Mouse (Mus musculus): ENCODE data around the gene Zkscan6. TPM values are rescaled to one million over a fixed set of nuclear protein-coding genes. Genes with fewer than 3 reads are reported as not detected.

The Zkscan6 gene
- polyA plus RNA-seq (2015; fragmentation: Nextera tagmentation; extraction: Ambion mirVana), result 14.1 and 14.8 TPM in 2 replicates

DNA sequence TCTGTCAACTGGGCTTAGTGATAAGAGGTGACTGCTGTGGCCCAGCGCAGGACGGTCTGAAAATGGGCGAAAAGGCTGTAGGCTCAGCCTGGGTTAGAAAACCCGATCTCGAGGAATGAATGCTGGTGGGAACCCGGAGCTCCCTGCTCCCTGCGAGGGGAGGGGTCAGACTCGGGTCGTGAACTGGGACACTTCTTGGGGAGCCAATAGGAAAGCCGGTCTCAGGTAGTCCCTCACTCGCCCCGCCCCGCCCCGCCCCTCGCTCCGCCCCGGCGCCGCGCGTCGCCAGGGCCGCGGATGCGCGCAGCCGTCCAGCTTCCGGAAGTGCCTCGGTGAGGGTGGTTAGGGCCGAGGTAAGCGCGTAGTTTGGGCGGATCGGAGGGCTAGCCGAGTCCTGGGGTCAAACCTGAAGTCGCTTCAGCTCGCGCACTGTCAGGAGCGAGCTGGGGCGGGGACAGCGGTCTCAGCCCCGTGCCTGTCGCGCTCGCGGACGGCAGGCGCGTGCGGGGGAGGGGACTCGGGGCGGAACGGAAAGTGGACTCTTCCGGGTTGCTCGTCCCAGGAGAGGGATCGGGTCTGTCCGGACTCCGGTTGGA, at the start of gene Zkscan6:
TSS of gene Zkscan6 (plus strand) at position 267 of the 596 bp plus-strand sequence.
- Histone ChIP-seq H3K4me3 (replicated peaks) (peak within 1 kb of the TSS; percentile 72), H3K36me3 (no peaks in the 10 kb centered on the region), H3K9ac (peak within 1 kb of the TSS; percentile 60), H3K27me3 (no peaks in the 10 kb centered on the region), H3K4me1 (peaks cover 13% of the 10 kb centered on the region), H3K4me2 (replicated peaks) (peak within 1 kb of the TSS; percentile 88), H3K9me3 (replicated peaks) (no peaks in the 10 kb centered on the region), H3K27ac (replicated peaks) (peak within 1 kb of the TSS; percentile 73)
- peak; percentile 97 for ATAC-seq (ENCODE audit: insufficient number of reproducible peaks, low FRiP score, low TSS enrichment, low read depth)
- WGBS, result under 1% methylated on average over 58 of the region's 58 CpGs

DNA sequence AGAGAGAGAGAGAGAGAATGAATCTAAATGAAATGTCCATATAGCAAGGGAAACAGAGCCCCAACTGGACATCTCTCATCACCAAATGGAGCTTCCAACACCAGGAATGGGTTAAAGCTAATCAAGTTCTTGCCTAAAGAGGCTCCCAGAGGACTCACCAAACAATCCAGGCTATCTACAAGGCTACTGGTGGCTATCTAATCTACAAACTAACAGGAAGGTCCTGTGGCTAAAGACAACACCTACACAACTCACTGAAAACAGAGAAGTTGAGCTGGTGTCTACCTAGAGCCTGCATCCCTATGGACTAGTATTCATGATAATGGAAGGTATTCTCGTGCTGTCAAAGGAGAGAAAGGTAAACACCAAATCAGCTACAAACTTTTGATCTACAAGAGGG, 47.6 kb upstream of the Zkscan6 start:
- no peak overlapping the region for H3K27ac ChIP-seq (replicated peaks)
- 79% methylated on average over 1 of the region's 1 CpGs for WGBS
- no peaks in the 10 kb centered on the region for H3K4me1 ChIP-seq
- H3K9ac ChIP-seq, result no peak overlapping the region
- H3K9me3 ChIP-seq (replicated peaks), result no peaks in the 10 kb centered on the region
- no peak overlapping the region for H3K4me2 ChIP-seq (replicated peaks)
- no peaks in the 10 kb centered on the region for H3K36me3 ChIP-seq
- H3K27me3 ChIP-seq, result no peaks in the 10 kb centered on the region
- H3K4me3 ChIP-seq (replicated peaks), result no peak overlapping the region
- no peak for ATAC-seq (ENCODE audit: insufficient number of reproducible peaks, low FRiP score, low TSS enrichment, low read depth)

DNA sequence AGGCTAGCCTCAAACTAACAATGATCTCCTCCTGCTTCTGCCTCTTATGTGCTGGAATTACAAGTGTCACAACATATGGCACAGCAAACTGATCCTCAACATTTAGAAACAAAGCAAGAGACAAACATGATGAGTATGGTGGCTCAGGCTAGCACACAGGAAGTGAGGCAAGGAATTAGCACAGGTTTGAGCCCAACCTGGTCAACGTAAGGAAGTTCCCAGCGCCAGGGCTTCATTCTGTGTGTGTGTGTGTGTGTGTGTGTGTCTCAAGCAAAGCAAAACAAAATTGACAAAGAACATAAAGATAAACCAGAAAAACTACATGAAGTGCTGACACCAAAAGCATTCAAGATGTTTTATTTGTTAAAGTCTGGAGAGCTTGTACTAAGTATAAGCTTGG, 46.1 kb upstream of the Zkscan6 start:
- no peaks in the 10 kb centered on the region for H3K9me3 ChIP-seq (replicated peaks)
- WGBS, result 95% methylated on average over 2 of the region's 2 CpGs
- no peak overlapping the region for H3K4me2 ChIP-seq (replicated peaks)
- no peak for ATAC-seq (ENCODE audit: insufficient number of reproducible peaks, low FRiP score, low TSS enrichment, low read depth)
- no peaks in the 10 kb centered on the region for H3K36me3 ChIP-seq
- no peaks in the 10 kb centered on the region for H3K27me3 ChIP-seq
- no peaks in the 10 kb centered on the region for H3K4me1 ChIP-seq
- no peak overlapping the region for H3K27ac ChIP-seq (replicated peaks)
- H3K9ac ChIP-seq, result no peak overlapping the region
- H3K4me3 ChIP-seq (replicated peaks), result no peak overlapping the region

DNA sequence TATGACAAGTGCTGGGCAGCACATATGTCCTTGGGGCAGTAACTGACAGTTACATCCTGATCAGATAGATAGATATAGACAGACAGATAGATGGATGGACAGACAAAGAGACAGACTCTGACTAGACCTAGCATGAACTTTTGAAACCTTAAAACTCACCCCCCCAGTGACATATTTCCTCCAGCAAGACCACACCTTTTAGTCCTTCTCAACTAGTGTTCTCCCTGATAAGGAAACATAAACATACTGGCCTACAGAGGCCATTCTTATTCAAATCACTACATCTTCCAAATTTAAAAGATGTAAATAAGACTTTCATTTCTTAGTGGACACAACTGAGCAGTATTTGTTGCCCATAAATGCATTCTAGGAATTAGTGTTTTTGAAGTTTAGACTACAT, 38.5 kb upstream of the Zkscan6 start:
- Histone ChIP-seq H3K4me1 (no peaks in the 10 kb centered on the region), H3K27ac (replicated peaks) (no peak overlapping the region), H3K36me3 (no peaks in the 10 kb centered on the region), H3K9me3 (replicated peaks) (no peaks in the 10 kb centered on the region), H3K9ac (no peak overlapping the region), H3K27me3 (no peaks in the 10 kb centered on the region), H3K4me3 (replicated peaks) (no peak overlapping the region), H3K4me2 (replicated peaks) (no peak overlapping the region)
- no peak for ATAC-seq (ENCODE audit: insufficient number of reproducible peaks, low FRiP score, low TSS enrichment, low read depth)

DNA sequence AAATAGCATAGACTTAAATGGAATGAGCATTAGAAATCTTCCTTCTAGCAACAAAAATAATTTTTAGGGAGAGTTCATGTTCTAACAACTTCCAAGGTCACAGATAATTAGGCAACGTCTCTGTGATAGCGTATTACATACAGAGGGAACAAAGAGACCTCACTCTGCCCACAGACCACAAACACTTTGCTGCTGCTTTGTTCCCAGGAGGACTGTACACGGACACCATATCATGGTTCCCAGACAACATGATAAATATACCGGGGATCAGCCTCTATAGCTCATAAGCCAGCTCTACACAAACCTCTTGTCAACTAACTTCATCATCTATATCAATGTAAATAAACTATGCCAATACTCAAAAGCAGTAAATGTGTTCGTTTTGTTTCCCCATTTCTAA, 37.0 kb upstream of the Zkscan6 start:
- Histone ChIP-seq H3K4me2 (replicated peaks) (no peak overlapping the region), H3K27me3 (no peaks in the 10 kb centered on the region), H3K36me3 (no peaks in the 10 kb centered on the region), H3K27ac (replicated peaks) (no peak overlapping the region), H3K9me3 (replicated peaks) (no peaks in the 10 kb centered on the region), H3K9ac (no peak overlapping the region), H3K4me1 (no peaks in the 10 kb centered on the region), H3K4me3 (replicated peaks) (no peak overlapping the region)
- WGBS, result 66% methylated on average over 5 of the region's 5 CpGs
- no peak for ATAC-seq (ENCODE audit: insufficient number of reproducible peaks, low FRiP score, low TSS enrichment, low read depth)

DNA sequence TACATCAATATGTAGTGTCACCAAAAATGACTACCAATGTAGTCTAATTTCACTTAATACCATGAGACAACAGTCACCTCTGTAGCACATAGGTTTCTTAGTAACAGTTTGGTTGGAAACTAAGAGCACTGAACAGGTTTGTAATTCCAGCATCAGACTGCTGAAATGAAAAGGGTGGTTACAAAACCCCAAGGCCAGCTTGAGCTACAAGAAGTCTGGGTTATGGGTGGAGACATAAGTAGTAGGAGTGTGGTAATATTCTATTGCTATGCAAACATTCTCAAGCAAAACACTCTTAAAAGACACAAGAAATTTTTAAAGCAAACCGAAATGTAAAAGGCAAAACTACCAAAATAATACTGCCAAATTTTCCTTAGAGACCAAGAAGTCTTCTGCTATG, 35.4 kb upstream of the Zkscan6 start:
- no peak for ATAC-seq (ENCODE audit: insufficient number of reproducible peaks, low FRiP score, low TSS enrichment, low read depth)
- H3K9me3 ChIP-seq (replicated peaks), result no peaks in the 10 kb centered on the region
- H3K27ac ChIP-seq (replicated peaks), result no peak overlapping the region
- no peaks in the 10 kb centered on the region for H3K36me3 ChIP-seq
- no peak overlapping the region for H3K4me3 ChIP-seq (replicated peaks)
- 81% methylated on average over 1 of the region's 1 CpGs for WGBS
- no peaks in the 10 kb centered on the region for H3K27me3 ChIP-seq
- H3K4me1 ChIP-seq, result no peaks in the 10 kb centered on the region
- no peak overlapping the region for H3K4me2 ChIP-seq (replicated peaks)
- H3K9ac ChIP-seq, result no peak overlapping the region

DNA sequence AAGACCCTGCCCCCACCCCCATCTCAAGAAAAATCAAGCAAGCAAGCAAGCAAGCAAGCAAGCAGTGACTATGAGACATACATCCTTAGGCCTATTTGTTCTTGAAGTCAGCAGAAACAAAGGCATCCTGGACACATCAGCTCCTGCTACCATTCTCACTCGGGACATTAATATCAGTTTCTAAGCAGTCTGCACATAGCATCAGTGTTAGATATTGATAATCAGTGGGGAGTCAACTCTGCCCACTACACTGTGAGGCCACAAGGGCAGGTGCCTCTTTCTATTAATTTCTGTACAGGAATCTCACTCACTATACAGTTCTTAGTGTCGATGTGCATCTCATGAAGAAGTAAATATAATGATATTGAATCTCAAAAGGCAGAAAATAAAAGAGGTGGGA, 33.4 kb upstream of the Zkscan6 start:
- H3K4me3 ChIP-seq (replicated peaks), result no peak overlapping the region
- ATAC-seq (ENCODE audit: insufficient number of reproducible peaks, low FRiP score, low TSS enrichment, low read depth), result no peak
- H3K36me3 ChIP-seq, result no peaks in the 10 kb centered on the region
- 0 out of 2 replicates have a peak, but pooled peaks cover 5% of the 10 kb centered on the region for H3K4me1 ChIP-seq
- H3K27ac ChIP-seq (replicated peaks), result no peak overlapping the region
- WGBS, result 78% methylated on average over 2 of the region's 2 CpGs
- H3K9ac ChIP-seq, result no peak overlapping the region
- no peaks in the 10 kb centered on the region for H3K27me3 ChIP-seq
- H3K9me3 ChIP-seq (replicated peaks), result no peaks in the 10 kb centered on the region
- H3K4me2 ChIP-seq (replicated peaks), result no peak overlapping the region

DNA sequence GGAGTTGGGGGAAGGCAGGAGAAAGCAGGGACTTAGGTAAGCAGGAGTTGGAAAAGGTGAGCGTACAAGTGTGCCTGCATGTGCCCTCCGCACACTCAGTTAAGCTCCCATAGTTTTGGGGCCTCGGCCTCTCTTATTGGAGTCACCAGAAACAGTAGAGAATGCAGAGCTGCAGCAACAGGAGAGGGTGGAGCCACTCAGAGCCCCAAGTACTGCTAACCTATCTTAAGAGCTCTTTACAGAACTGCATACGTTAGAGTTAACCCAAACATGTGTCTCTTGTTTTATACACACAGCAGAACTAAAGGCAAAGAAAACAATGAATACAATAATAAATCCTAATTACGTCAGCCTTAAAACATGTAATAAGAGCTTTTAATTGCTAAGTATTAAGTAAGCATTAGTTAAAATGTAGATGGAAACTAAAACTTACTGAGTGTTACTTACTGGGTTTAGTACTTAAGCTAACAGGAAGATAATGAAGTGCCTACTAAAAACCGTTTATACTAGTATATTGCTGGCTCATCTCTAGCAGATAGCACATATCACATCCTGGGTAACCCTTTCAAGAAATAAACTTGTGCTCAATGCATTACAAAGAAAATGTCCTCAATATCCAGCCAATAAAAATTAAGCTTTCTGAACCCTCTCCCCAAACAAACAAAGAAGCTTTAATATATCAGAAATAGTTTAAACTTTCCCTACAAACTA, 32.9 kb upstream of the Zkscan6 start:
- H3K27ac ChIP-seq (replicated peaks), result no peak overlapping the region
- no peaks in the 10 kb centered on the region for H3K27me3 ChIP-seq
- no peak overlapping the region for H3K9ac ChIP-seq
- H3K4me3 ChIP-seq (replicated peaks), result no peak overlapping the region
- no peaks in the 10 kb centered on the region for H3K9me3 ChIP-seq (replicated peaks)
- WGBS, result 53% methylated on average over 6 of the region's 6 CpGs
- no peaks in the 10 kb centered on the region for H3K36me3 ChIP-seq
- ATAC-seq (ENCODE audit: insufficient number of reproducible peaks, low FRiP score, low TSS enrichment, low read depth), result no peak
- no peak overlapping the region for H3K4me2 ChIP-seq (replicated peaks)
- peaks cover 5% of the 10 kb centered on the region; the same call in 1 of the 2 replicates for H3K4me1 ChIP-seq

DNA sequence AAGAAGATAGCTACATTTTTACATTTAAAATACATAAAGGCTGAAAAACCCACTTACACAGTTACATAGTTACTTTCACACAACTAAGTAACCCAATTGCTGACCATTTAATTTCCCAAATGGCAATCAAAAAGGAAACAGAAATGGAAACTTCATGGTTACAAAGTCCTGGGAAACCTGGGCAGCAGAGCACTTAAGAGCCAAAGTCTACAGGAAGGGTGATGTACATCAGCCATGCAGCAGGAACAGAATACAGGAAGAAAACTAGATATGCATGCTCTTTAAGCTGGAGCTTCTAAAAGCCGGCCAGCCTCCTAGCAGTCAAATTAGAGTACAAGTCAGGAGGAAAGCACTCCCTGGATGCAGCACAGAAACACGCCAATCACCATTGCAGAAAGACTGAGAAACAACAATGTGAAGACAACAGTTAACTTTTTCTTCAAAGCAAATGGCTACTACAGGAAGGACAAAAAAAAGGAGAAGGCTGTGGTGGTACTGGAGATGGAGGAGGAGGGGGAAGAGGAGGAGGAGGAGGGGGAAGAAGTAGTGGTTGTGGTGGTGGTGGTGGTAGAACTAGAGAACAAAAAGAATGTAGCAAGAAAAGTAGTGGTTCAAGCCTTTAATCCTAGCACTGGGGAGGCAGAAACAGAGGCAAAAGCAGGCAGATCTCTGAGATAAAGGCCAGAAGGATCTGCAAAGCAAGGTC, 29.9 kb upstream of the Zkscan6 start:
- H3K9me3 ChIP-seq (replicated peaks), result no peaks in the 10 kb centered on the region
- H3K27me3 ChIP-seq, result no peaks in the 10 kb centered on the region
- no peak for ATAC-seq (ENCODE audit: insufficient number of reproducible peaks, low FRiP score, low TSS enrichment, low read depth)
- peaks cover 16% of the 10 kb centered on the region; the same call in 1 of the 2 replicates for H3K36me3 ChIP-seq
- 48% methylated on average over 2 of the region's 2 CpGs for WGBS
- no peak overlapping the region for H3K4me2 ChIP-seq (replicated peaks)
- H3K4me3 ChIP-seq (replicated peaks), result no peak overlapping the region
- H3K9ac ChIP-seq, result no peak overlapping the region
- peaks cover 15% of the 10 kb centered on the region; the same call in 1 of the 2 replicates for H3K4me1 ChIP-seq
- no peak overlapping the region for H3K27ac ChIP-seq (replicated peaks)

DNA sequence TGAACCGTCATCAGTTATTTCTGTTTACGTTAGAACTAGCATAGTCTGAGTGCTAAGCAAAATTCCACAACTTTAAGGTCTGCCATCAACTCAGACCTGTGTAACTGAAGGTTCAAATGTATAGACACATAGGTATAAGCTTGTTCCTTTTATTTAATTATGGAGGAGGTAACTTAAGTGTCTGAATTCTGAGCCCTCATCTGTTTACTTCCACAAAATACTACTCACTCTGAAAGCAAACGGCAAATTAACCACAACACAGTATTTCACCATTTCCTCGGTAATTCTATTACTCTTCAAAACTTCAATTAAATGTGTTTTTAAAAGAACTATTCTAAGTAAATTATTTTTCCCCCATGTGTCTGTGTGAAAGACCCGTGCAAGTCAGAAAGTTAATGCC, 29.2 kb upstream of the Zkscan6 start:
- no peak for ATAC-seq (ENCODE audit: insufficient number of reproducible peaks, low FRiP score, low TSS enrichment, low read depth)
- Histone ChIP-seq H3K9me3 (replicated peaks) (no peaks in the 10 kb centered on the region), H3K36me3 (peaks cover 16% of the 10 kb centered on the region; the same call in 1 of the 2 replicates), H3K4me2 (replicated peaks) (no peak overlapping the region), H3K4me3 (replicated peaks) (no peak overlapping the region), H3K27me3 (no peaks in the 10 kb centered on the region), H3K9ac (no peak overlapping the region), H3K4me1 (peaks cover 15% of the 10 kb centered on the region; the same call in 1 of the 2 replicates), H3K27ac (replicated peaks) (no peak overlapping the region)
- 41% methylated on average over 5 of the region's 5 CpGs for WGBS

DNA sequence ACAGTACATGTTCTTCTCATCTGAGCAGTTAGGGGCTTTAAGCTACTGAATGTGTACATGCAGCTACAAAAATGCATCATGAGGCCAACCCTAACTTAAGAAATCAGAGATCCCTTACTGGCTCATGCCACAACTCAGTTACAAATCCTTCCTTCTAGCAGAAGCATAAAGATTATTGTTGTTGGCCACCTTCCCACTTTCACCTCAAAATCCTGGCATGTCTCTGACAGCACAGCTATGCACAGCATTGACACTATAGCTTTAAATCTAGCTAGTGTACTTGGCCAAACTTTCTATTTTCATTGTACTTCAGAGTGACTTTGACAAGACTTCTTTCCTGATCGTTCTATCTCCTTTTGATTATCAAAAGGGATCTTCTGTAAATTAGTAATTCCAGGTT, 27.9 kb upstream of the Zkscan6 start:
- H3K9ac ChIP-seq, result no peak overlapping the region
- ATAC-seq (ENCODE audit: insufficient number of reproducible peaks, low FRiP score, low TSS enrichment, low read depth), result no peak
- peaks cover 16% of the 10 kb centered on the region; the same call in 1 of the 2 replicates for H3K36me3 ChIP-seq
- no peaks in the 10 kb centered on the region for H3K27me3 ChIP-seq
- H3K4me2 ChIP-seq (replicated peaks), result no peak overlapping the region
- H3K27ac ChIP-seq (replicated peaks), result no peak overlapping the region
- H3K4me1 ChIP-seq, result peaks cover 15% of the 10 kb centered on the region; the same call in 1 of the 2 replicates
- no peaks in the 10 kb centered on the region for H3K9me3 ChIP-seq (replicated peaks)
- H3K4me3 ChIP-seq (replicated peaks), result no peak overlapping the region
- 49% methylated on average over 1 of the region's 1 CpGs for WGBS

Measured in embryonic facial prominence, embryonic 15.5 days (tissue).